Mouse (Mus musculus) neural tube, embryonic 14.5 days (tissue): Measurements from ENCODE around the gene Amd1. TPM values are rescaled to one million over a fixed set of nuclear protein-coding genes. Genes with fewer than 3 reads are reported as not detected.

Experiments
- ATAC-seq: fragments of 200-750 bp; cut with Nextera tagmentation; 2 replicates; pipeline ENCODE4 v1.8.0; 2017; ENCODE audit warnings: low read depth, mild to moderate bottlenecking, moderate TSS enrichment, moderate library complexity
- H3K27ac ChIP-seq: fragments of 300-500 bp; sonication (generic); 2 replicates; pipeline ENCODE4 v1.5.1; 2014; ENCODE audit warnings: low read depth, mild to moderate bottlenecking, control low read depth, low read length, moderate library complexity, mixed read lengths
- H3K27me3 ChIP-seq: fragments of 300-500 bp; sonication (generic); 2 replicates; pipeline ENCODE4 v1.6.1; 2014; ENCODE audit warnings: low read length; ENCODE audit not compliant: control insufficient read depth, insufficient read depth
- H3K36me3 ChIP-seq: fragments of 300-500 bp; sonication (generic); 2 replicates; pipeline ENCODE4 v1.6.1; 2014; ENCODE audit warnings: low read length, mixed read lengths; ENCODE audit not compliant: control insufficient read depth, insufficient read depth
- H3K4me1 ChIP-seq: fragments of 300-500 bp; sonication (generic); 2 replicates; pipeline ENCODE4 v1.6.1; 2014; ENCODE audit warnings: low read length; ENCODE audit not compliant: control insufficient read depth, insufficient read depth
- H3K4me2 ChIP-seq: fragments of 300-500 bp; sonication (generic); 2 replicates; pipeline ENCODE4 v1.6.1; 2014; ENCODE audit warnings: mild to moderate bottlenecking, low read depth, low read length, control low read depth
- H3K4me3 ChIP-seq: fragments of 300-500 bp; sonication (generic); 2 replicates; pipeline ENCODE4 v1.5.1; 2014; ENCODE audit warnings: low read depth, low read length, control low read depth, mixed read lengths
- H3K9ac ChIP-seq: fragments of 300-500 bp; sonication (generic); replicated peaks from 2 replicates; pipeline ENCODE4 v1.6.1; 2014; ENCODE audit warnings: low read depth, mild to moderate bottlenecking, control low read depth, low read length, mixed read lengths
- H3K9me3 ChIP-seq: fragments of 300-500 bp; sonication (generic); 2 replicates; pipeline ENCODE4 v1.6.1; 2016; ENCODE audit warnings: low read length; ENCODE audit not compliant: control insufficient read depth
- WGBS: fragments of 180-500 bp; shearing (Covaris S2); extraction: QIAGEN DNeasy Blood & Tissue Kit; methylation state at CpG from one replicate; pipeline ENCODE4 v1.1.7; 2014; 5-methylcytosine and 5-hydroxymethylcytosine counted together
- polyA plus RNA-seq: library from polyadenylated mRNA; unstranded; fragments of >200 nt; fragmentation: Nextera tagmentation; extraction: Ambion mirVana; gene quantifications from 2 replicates; pipeline ENCODE4 v1.2.1, GENCODE M21; 2014

The Amd1 gene
- polyA plus RNA-seq, 1 experiment from 2014 or later, result 53.3 TPM

GRCm38 (mm10) chr10:40262200-40262599 lies 39.8 kb downstream of the Amd1 start:
- Histone ChIP-seq H3K4me2 (no peak overlapping the region), H3K4me1 (no peaks in the 10 kb centered on the region), H3K9ac (no peak overlapping the region), H3K9me3 (no peaks in the 10 kb centered on the region), H3K27ac (no peak overlapping the region), H3K4me3 (no peak overlapping the region), H3K27me3 (no peaks in the 10 kb centered on the region), H3K36me3 (no peaks in the 10 kb centered on the region)
- WGBS, result 90% methylated on average over 6 of the region's 6 CpGs
- no peak for ATAC-seq

- no peaks in the 10 kb centered on the region for H3K36me3 ChIP-seq
- 57% methylated on average over 5 of the region's 5 CpGs for WGBS
- 0 out of 2 replicates have a peak, but pooled peaks cover 4% of the 10 kb centered on the region for H3K4me1 ChIP-seq
- no peak overlapping the region for H3K27ac ChIP-seq
- no peaks in the 10 kb centered on the region for H3K9me3 ChIP-seq
- H3K4me2 ChIP-seq, result no peak overlapping the region
- H3K27me3 ChIP-seq, result no peaks in the 10 kb centered on the region
- ATAC-seq, result no peak
- H3K9ac ChIP-seq, result no peak overlapping the region
- H3K4me3 ChIP-seq, result no peak overlapping the region
Measured at GRCm38 (mm10) chr10:40260305-40260704, 41.7 kb downstream of the Amd1 start.

GRCm38 (mm10) chr10:40259542-40259941 lies 42.4 kb downstream of the Amd1 start:
- WGBS, result 20% methylated on average over 8 of the region's 8 CpGs
- no peak overlapping the region for H3K4me3 ChIP-seq
- H3K9ac ChIP-seq, result no peak overlapping the region
- no peak for ATAC-seq
- 0 out of 2 replicates have a peak, but pooled peaks cover 4% of the 10 kb centered on the region for H3K4me1 ChIP-seq
- H3K36me3 ChIP-seq, result no peaks in the 10 kb centered on the region
- no peak overlapping the region for H3K4me2 ChIP-seq
- H3K27me3 ChIP-seq, result no peaks in the 10 kb centered on the region
- no peaks in the 10 kb centered on the region for H3K9me3 ChIP-seq
- H3K27ac ChIP-seq, result no peak overlapping the region

GRCm38 (mm10) chr10:40258976-40259375 lies 43.0 kb downstream of the Amd1 start:
- Histone ChIP-seq H3K27me3 (no peaks in the 10 kb centered on the region), H3K4me2 (peak overlapping the region; percentile 82), H3K9me3 (no peaks in the 10 kb centered on the region), H3K4me1 (0 out of 2 replicates have a peak, but pooled peaks cover 4% of the 10 kb centered on the region), H3K4me3 (peak overlapping the region; percentile 72; the same call in 1 of the 2 replicates), H3K27ac (peak overlapping the region; percentile 94; the same call in 1 of the 2 replicates), H3K9ac (no peak overlapping the region), H3K36me3 (no peaks in the 10 kb centered on the region)
- 7% methylated on average over 5 of the region's 5 CpGs for WGBS
- no peak for ATAC-seq

- peak overlapping the region; percentile 82 for H3K4me2 ChIP-seq
- no peaks in the 10 kb centered on the region for H3K9me3 ChIP-seq
- H3K4me3 ChIP-seq, result peak overlapping the region; percentile 72
- peak overlapping the region; percentile 94 for H3K27ac ChIP-seq
- no peaks in the 10 kb centered on the region for H3K27me3 ChIP-seq
- H3K4me1 ChIP-seq, result 0 out of 2 replicates have a peak, but pooled peaks cover 4% of the 10 kb centered on the region
- peak overlapping the region; percentile 42; the same call in 1 of the 2 replicates for H3K9ac ChIP-seq
- no peaks in the 10 kb centered on the region for H3K36me3 ChIP-seq
- peak; percentile 73 for ATAC-seq
- WGBS, result 1% methylated on average over 12 of the region's 12 CpGs
Measured at GRCm38 (mm10) chr10:40258401-40258966, 43.5 kb downstream of the Amd1 start.

- Histone ChIP-seq H3K4me3 (peak within 1 kb of the TSS; percentile 72), H3K27ac (peak within 1 kb of the TSS; percentile 94), H3K36me3 (no peaks in the 10 kb centered on the region), H3K4me2 (peak within 1 kb of the TSS; percentile 82), H3K9me3 (no peaks in the 10 kb centered on the region), H3K27me3 (no peaks in the 10 kb centered on the region), H3K4me1 (0 out of 2 replicates have a peak, but pooled peaks cover 4% of the 10 kb centered on the region), H3K9ac (peak within 1 kb of the TSS; percentile 86)
- WGBS, result under 1% methylated on average over 43 of the region's 43 CpGs
- peak; percentile 80 for ATAC-seq
Measured at GRCm38 (mm10) chr10:40257414-40258255, 44.4 kb downstream of the Amd1 start, which contains the start of gene Gtf3c6. Gtf3c6 (minus strand) TSS chr10:40258108.

GRCm38 (mm10) chr10:40256716-40257115 lies 45.3 kb downstream of the Amd1 start:
- Histone ChIP-seq H3K27me3 (no peaks in the 10 kb centered on the region), H3K9ac (peak overlapping the region; percentile 86), H3K9me3 (no peaks in the 10 kb centered on the region), H3K4me3 (peak overlapping the region; percentile 72), H3K4me2 (peak overlapping the region; percentile 82), H3K36me3 (0 out of 2 replicates have a peak, but pooled peaks cover 7% of the 10 kb centered on the region), H3K27ac (peak overlapping the region; percentile 94), H3K4me1 (0 out of 2 replicates have a peak, but pooled peaks cover 4% of the 10 kb centered on the region)
- ATAC-seq, result peak; percentile 80
- 4% methylated on average over 5 of the region's 5 CpGs for WGBS

- Histone ChIP-seq H3K27me3 (no peaks in the 10 kb centered on the region), H3K4me2 (no peak overlapping the region), H3K36me3 (peaks cover 23% of the 10 kb centered on the region; the same call in 1 of the 2 replicates), H3K9ac (no peak overlapping the region), H3K4me1 (no peaks in the 10 kb centered on the region), H3K9me3 (no peaks in the 10 kb centered on the region), H3K27ac (no peak overlapping the region), H3K4me3 (no peak overlapping the region)
- ATAC-seq, result no peak
- 94% methylated on average over 6 of the region's 6 CpGs for WGBS
Measured at GRCm38 (mm10) chr10:40250969-40251368, 51.0 kb downstream of the Amd1 start.

GRCm38 (mm10) chr10:40249625-40250024 lies 52.4 kb downstream of the Amd1 start:
- Histone ChIP-seq H3K9ac (no peak overlapping the region), H3K4me3 (no peak overlapping the region), H3K4me2 (no peak overlapping the region), H3K27me3 (no peaks in the 10 kb centered on the region), H3K4me1 (0 out of 2 replicates have a peak, but pooled peaks cover 2% of the 10 kb centered on the region), H3K36me3 (peaks cover 23% of the 10 kb centered on the region; the same call in 1 of the 2 replicates), H3K9me3 (no peaks in the 10 kb centered on the region), H3K27ac (no peak overlapping the region)
- no peak for ATAC-seq
- WGBS, result 90% methylated on average over 9 of the region's 9 CpGs
